Mouse (Mus musculus) A20 (cell line): ENCODE results near the gene Zfp60.

Source experiments
- DNase-seq: peaks from one replicate; pipeline ENCODE4 v3.0.0-alpha.2; 2011; ENCODE audit warnings: low read depth, low spot score

Gene Zfp60

DNA sequence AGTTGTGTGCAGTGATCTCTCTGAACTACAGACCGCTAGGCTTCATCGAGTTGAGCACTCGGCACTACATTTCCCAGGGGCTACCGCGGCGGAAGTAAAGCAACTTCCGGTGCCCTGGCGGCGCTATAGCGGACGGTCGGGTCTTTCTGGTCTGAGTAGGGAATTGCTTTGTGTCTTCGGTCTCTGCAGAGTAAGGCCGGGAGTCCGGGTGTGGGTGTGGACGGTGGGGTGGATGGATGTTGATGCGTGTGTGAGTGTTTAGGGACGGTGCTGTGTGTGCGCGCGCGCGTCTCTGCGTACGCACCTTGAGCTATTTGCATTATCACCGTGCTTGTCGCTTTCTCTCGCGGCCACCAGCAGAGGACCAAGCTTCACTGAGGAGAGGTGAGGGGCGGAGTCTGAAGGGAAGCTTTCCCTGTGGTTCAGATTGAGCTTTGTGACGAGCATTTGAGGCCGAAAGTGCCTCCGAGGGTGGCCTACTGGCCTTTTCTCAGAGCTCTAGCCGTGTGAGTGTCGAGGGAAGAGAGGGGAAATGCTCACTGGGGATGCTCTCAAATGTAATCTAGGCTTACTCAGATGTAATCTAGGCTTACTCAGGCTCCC, at the start of gene Zfp60:
TSS of gene Zfp60 (plus strand) at position 109 of the 603 bp plus-strand sequence.
- peak; percentile 94 for DNase-seq

DNA sequence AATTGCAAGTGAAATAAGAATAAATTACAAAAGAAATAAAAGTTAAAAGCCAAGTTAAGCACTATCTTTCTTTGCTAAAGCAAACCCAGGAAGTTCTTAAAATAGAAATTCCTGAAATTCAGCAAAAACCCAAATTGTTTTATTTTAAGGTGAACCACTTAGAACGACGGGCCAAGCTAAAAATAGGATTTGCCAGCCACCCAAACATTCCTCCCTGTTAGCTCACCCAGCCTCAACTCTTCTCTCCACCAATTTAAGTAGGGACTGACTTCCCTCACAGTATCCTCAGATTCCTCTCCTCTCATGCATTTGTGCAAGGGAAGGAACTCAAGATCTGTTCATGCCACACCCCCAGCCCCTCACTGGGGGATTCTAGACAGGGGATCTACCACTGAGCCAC, 48.0 kb upstream of the Zfp60 start:
- no peak for DNase-seq

DNA sequence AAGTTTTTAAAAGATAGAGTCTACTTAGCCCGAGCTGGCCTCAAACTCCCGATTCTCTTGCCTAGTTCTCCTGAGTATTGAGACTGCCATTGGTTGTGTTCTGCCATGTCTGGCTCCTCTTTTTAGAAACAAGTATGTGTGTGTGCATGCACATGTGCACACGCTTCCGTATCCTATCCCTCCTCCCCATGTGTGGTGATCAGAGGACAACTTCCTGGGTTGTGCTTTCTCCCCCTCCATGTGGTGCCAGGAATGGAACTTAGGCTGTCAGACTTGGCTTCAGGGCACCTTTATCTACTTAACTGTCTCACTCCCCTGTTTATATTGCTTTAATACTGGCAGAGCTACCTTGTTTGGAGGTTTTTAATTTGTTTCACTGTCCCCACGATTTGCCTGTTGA, 46.0 kb upstream of the Zfp60 start:
- no peak for DNase-seq

DNA sequence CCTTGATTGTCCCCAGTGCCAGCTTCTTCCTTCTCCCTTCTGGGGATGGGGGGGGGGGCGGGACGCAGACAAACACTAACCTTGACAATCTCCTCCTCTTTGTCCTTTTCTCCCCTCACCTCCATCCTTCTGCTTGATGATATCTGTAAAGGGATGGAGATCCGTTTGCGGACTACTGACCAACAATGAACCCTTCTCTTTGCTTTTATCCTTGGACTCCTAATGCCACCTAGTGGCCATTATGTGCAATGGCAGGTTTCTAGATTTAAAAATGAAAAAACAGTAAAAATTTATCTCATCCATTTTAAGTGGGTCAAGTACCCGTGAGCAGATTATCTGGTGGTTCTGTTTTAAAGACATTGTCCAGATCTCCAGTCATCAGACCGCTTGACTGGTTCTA, 45.5 kb upstream of the Zfp60 start:
- DNase-seq: peak; percentile 73

DNA sequence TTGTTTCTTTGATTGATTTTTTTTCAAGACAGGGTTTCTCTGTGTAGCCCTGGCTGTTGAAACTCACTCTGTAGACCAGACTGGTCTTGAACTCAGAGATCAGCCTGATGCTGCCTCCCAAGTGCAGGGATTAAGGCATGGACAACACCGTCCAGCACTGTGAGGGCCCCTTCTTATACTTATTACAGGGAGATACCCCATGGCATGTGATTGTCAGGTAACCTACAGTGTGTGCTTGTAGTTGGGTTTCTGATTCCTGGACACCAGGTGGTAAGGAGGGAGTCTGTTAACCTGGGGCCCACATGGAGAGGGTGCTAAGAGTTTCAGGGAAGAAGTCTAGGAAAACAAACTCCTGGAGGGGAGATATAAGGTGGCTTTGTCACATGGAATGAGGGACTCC, 44.1 kb upstream of the Zfp60 start:
- peak; percentile 20 for DNase-seq

DNA sequence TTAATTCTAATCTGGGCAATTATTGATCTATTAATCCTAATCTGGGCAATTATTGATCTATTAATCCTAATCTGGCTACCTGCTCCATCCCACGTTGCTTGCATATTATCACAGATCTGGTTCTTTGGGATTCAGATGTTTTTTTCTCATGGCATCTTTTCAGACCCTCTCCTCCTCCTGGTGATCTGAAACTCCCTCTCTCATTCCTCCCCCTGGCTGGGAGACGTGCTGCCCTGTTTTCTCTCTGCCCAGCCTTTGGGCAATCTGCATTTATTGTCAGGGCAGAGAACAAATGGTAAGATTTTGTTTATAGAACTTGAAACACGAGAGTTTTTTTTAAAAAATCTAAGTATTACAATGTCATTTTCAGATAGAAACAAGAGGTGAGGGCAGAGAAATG, 43.4 kb upstream of the Zfp60 start:
- no peak for DNase-seq

DNA sequence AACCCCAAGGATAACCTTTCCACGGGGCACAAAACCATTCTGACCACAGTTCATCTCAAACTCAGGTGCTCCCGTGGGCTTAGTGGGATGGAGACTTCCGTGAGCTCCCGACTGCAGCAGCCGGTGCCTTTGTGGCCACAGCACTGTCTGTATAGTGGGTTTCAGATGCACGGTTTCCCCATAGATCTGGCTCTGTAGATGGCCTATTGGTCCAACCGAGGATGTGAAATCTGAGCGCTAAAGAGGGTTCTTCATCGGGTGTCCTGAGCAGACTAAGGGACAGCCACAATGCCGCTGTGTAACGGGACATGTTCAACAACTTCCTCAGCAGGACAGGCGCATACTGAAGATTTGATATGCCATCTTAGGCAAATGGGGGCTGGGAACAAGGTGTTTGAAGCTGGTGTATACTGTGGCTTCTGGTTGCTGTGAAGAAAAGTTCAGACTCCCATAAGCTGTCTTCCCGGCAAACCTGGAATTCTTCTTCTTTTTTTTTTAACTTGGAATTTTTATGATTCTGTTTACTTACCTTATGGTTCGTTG, 42.9 kb upstream of the Zfp60 start:
- peak; percentile 61 for DNase-seq

DNA sequence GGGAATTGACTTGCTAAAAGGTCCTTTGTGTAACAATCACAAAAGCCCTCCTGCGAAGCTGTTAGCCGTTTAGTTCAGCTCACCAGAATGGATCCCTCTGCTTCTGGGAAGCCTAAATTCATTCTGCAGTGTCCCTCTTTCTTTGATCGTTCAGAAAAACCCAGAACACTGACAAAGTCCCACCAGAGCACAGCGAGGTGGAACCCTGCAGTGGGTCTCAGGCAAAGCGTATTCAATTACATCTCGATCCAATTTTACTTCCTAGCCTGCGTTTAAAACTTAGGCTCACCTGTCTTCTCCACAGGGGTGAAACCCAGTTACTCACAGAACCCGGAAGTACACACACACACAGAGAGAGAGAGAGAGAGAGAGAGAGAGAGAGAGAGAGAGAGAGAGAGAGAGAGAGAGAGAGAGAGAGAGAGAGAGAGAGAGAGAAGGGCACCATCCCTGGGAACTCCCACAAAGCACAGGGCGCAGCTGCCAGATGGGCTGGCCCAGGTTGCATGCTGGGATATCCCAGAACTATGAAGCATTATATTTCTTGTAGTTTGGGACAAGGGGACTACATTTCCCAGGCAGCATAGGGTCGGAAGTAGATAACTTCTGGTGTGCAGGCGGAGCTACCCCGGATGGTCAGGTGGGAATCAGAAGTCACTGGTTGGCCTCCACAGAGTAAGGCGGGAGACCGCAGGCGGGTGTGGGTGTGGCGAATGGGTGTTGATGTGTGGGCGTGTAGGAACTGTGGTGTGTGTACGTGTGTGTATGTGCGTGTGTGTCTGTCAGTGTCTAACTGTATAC, 42.2 kb upstream of the Zfp60 start, which contains the start of gene Zfp607b:
TSS of gene Zfp607b (plus strand) at position 526 of the 798 bp plus-strand sequence.
- peak; percentile 98 for DNase-seq

DNA sequence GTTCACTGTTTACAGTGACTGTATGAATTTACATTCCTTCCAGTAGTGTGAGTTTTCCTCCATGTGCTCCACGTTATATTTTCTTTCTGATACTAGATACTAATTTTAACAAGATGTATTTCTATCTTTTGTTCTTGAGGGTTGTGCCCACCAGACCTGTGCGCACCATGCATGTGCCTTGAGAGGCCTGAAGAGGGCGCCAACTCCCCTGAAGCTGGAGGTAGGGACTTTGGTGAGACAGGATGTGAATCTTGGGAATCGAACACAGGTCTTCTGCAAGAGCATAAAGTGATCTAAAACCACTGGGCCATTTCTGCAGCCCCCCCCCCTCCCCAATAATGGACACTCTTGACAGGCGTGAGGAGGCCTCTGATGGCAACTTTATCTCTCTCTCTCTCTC, 40.1 kb upstream of the Zfp60 start:
- DNase-seq: peak; percentile 77

DNA sequence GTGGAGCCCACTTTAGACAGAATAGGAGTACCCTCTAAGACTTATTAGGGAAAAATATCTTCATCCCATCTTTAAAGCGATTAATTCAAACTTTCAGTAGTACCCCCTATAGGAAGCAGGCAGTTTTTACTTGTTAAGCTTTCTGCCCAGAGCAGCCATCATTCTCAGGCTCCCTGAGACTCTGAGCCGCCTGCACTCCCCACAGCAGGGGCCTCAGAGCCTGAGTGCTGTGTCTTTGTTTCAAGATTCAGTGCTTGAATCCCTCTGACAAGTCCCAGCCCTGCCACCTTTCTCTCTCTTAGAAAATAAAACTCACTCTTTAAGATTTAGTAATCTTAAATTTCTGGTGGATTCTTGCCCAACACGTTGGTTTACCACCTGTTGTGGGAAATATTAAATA, 34.5 kb upstream of the Zfp60 start:
- no peak for DNase-seq

DNA sequence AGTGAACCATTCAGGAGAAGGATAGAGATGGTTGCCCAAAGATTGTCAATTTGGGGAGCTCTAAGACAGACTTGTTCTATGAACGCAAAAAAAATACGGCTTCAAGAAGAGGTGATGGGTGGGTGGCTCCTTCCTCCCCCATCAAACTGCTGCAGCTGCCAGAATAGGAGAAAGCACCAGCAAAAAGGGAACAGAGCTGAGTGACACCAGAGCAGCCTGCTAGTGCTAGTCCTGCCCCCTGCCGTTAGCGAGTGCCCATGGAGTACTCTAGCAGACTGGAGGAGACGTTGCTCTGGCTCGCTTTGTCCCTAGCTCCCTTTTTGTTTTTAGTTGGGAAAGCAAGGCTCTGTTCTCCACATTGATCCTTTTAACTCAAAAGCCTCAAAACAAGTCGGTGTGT, 20.8 kb upstream of the Zfp60 start:
- DNase-seq: no peak

DNA sequence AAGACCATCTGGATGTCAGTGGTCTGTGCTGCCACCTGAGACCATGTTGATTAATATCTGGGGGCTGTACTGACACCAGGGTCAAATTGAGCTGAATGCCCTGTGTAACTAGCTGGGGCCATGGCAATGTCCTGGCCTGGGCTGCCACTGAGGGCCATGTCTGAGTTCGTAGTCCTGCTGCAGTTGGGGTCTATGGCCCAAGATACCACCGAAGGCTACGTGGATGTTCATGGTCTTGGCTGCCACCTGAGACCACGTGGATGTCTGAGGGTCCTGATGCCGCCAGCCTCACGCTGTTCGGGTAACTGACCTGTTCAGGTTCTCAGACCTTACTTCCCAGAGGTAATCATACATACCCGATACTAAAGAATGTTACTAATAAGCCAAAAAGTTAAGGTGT, 9.2 kb upstream of the Zfp60 start:
- no peak for DNase-seq

DNA sequence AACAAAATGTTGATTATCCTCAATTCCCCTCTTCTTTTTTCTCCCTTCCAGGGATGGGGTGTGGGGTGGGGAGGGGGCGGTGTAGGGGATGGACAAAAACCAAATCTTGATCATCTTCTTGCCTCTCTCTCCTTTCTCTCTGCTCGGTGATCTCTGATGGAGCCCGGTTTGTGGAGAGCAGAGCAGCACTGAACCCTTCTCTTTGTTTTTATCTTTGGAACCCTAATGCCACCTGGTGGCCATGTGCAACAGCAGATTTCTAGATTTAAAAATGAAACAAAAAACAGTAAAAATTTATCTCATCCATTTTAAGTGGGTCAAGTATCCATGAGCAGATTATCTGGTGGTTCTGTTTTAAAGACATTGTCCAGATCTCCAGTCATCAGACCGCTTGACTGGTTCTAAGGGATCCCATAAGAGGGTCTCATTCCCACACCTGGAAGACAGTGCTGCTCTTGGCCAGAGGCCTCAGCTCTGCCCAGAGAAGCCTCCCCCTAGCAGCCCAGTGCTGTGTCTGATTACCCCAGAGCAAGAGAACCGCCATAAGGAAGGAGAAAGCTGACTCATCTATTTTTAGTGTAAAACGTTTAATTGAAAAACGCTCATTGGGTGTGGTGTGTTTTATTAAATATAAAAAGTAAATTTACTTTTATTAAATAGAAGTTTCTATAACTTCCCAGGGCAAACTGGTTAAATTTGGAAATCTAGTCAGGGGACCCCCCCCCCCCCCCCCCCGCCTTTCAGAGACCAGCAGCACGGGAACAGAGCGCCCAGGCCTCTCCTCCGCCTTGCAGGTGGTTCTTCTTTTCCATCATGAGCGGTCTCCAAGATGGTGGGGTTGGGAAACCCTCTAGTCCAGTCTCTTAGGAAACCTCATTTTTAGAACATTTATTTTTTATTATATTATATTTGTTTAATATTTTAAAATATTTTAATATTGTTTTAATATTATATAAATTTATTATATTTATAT, 5.3 kb upstream of the Zfp60 start:
- peak; percentile 86 for DNase-seq

DNA sequence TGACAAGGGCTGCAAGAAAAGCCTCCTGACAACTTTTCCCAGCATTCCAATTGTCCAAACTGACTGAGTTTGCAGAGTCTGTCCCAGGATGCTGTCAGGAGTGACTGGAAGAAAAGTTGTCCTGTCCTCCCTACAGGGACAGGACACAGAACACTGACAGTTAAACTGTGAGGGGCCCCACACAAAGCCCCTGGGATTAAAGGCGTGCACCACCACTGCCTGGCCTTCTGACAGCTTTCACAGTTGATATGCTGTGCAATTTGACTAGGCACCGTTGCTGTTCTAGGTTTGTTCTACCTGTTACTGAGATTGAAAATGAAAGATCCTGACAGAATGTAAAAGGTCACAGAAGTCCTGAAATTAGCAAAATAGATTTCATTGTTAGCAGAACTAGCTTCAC, 3.7 kb upstream of the Zfp60 start:
- DNase-seq: no peak

DNA sequence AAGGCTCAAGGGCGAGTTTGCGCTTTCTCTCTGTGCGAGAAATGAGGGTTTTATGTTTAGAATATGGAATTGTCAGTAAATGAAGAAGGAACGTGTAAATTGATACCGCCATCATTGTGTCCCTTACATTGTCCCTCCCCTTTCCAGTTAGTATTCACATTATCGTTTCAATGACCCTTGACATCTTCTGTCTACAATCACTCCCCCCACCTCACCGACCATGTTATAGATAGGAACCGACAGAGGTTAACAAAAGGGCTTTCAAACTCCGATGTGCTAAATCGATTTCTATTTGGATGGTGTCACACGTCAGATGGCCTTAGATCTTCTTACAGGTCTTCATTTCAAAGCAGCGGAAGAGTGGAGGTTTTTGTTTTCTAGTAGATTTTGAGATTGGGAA, 757 bp downstream of the Zfp60 start:
- DNase-seq: no peak

DNA sequence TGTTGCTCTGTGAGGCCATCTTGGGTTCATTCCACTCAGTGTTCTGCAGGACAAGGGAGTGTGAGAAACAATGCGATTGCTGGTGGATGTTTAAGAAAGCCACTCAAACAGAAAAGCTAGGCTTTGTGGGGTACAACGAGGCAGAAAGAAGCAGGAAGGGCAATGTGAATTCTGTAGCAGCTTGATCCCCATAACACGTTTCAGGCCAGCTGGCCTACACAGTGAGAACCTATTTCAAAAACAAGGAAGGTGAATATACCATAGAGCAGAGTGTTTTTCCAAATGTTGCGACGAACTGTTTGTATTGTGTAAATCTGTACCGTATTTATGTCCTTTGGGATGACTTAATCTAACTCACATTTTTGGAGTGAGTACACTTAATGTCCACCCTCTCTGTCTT, 1.3 kb downstream of the Zfp60 start:
- no peak for DNase-seq

DNA sequence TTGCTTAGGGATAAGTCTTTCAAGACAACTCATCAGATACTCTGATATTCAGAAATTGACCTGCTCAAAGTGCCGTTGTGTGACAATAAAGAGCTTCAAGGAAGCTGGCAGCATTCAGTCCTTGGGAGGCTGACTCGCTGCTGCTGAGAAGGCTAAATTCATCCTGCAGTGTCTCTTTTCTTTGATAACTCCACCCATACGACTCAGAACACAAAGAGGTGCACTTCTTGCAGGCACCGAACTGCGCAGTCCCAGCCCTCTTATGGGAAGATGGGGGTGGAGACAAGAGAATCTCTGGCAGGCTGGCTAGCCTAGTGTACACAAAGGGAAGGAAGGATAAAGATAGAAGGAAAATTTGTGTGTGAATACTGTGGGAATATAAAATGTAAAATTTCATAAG, 4.3 kb downstream of the Zfp60 start:
- no peak for DNase-seq

DNA sequence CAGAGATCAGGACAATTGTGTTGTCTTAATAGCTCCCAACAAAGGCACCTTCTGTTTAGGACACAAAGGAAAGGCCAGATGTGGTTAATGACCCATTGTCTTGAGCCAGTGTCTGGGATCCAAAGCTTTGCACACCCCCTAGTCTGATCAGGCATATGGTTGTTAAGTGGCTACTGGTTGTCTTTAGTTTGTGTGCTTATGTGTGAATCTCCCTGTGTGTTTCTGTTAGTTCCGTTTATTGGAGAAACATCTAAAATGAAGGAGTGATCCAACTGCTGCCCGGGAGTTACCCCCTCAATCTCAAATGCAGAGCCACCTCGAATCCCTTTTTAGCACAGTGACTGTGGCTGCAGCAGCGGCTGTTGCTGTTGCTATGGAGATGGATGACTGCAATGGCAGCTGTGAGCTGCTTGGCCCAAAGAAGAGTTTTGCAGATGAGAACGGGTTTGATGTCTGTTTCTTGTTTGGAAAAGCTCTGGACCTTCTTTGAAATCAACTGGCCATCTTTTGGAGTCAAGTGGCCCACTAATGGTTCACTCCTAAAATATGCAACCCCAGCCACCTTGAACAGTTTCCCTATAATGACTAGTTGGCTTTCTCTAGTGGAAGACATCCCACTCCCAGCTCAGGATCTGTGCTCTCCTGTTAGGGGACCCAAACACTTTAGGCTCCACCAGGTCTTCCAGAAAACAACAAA, 25.3 kb downstream of the Zfp60 start:
- DNase-seq: no peak

DNA sequence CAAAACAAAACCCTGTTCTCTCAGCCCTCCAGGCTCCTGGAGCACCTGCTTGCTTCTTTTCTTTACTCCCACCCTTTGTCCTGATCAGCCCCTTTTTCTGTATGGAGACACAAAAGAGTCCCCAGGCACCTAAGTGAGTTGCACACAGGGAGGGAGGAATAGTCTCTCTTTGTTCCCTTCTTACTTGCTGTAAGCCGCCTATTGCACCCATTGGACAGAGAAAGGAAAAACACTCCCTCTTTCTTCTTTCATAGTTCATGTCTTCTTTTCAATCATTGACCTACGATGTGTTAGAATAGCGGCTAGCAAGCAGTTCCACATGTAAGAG, 25.8 kb downstream of the Zfp60 start:
- no peak for DNase-seq

DNA sequence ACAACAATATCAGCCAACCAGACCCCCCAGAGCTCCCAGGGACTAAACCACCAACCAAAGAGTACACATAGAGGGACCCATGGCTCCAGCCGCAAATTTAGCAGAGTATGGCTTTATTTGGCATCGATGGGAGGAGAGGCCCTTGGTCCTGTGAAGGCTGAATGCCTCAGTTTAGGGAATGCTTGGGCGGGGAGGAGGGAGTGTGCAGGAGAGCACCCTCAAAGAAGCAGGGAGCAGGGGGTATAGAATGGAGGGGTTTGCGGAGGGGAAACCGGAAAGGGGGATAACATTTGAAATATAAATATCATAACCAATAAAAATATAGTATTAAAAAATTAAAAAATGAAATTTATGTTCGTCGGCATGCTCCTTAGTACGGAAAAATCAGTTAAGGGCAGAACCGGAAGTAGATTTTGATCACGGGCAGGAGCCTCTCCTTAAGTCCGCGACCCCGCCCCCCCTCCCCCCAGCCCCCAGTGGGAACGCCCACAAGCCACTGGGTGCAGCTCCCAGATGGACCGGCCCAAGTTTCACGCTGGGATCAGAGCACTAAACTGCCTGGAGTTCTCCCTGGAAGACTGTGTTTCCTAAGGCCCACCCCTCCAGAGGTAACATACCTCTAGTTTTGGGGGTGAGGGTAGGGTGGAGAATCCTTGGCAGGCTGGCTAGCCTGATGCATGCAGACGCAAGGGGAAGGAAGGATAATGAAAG, 34.1 kb downstream of the Zfp60 start:
- DNase-seq: no peak

DNA sequence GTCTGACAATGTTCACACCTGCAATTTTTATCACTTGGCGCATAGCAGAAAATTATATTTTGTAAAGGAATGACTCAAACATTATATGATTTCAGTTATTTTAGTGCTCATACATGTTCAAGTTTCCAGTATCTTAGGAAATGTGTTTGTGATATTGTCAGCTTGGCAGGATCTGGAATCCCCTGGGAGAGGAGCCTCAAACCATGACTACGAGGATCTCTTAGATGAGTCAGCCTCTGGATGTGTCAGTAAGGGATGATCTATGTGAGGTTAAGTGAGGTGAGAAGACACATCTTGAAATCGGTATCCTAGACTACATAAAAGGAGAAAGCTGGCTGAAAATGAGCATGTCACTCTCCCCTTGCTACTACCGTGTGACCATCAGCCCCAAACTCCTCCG, 58.1 kb downstream of the Zfp60 start:
- no peak for DNase-seq
